Mouse (Mus musculus): ENCODE data around the gene 1600002K03Rik.

1600002K03Rik gene

GRCm38 (mm10) chr10:80141243-80141642, 31.5 kb upstream of the 1600002K03Rik start:
- peak; percentile 96 for DNase-seq (ENCODE audit: low spot score)

GRCm38 (mm10) chr10:80141786-80142529, 30.8 kb upstream of the 1600002K03Rik start:
- DNase-seq (ENCODE audit: low spot score), result peak; percentile 100

- DNase-seq (ENCODE audit: low spot score), result no peak
Observed at GRCm38 (mm10) chr10:80142530-80142925, 30.2 kb upstream of the 1600002K03Rik start.

- DNase-seq (ENCODE audit: low spot score), result no peak
Observed at GRCm38 (mm10) chr10:80143664-80144063, 29.1 kb upstream of the 1600002K03Rik start.

- DNase-seq (ENCODE audit: low spot score), result no peak
Observed at GRCm38 (mm10) chr10:80144159-80144558, 28.6 kb upstream of the 1600002K03Rik start.

- DNase-seq (ENCODE audit: low spot score), result peak; percentile 83
Observed at GRCm38 (mm10) chr10:80144864-80145838, 27.6 kb upstream of the 1600002K03Rik start.

GRCm38 (mm10) chr10:80145896-80146295, 26.8 kb upstream of the 1600002K03Rik start:
- no peak for DNase-seq (ENCODE audit: low spot score)

- no peak for DNase-seq (ENCODE audit: low spot score)
Observed at GRCm38 (mm10) chr10:80146568-80147011, 26.2 kb upstream of the 1600002K03Rik start.

- DNase-seq (ENCODE audit: low spot score), result no peak
Observed at GRCm38 (mm10) chr10:80147146-80147718, 25.5 kb upstream of the 1600002K03Rik start.

- DNase-seq (ENCODE audit: low spot score), result peak; percentile 79
Observed at GRCm38 (mm10) chr10:80147719-80148601, 24.8 kb upstream of the 1600002K03Rik start, which contains the start of gene Midn. Gene Midn (plus strand): TSS chr10:80148272.

- DNase-seq (ENCODE audit: low spot score), result peak; percentile 93
Observed at GRCm38 (mm10) chr10:80148610-80149290, 24.0 kb upstream of the 1600002K03Rik start.

GRCm38 (mm10) chr10:80149291-80150225, 23.2 kb upstream of the 1600002K03Rik start:
- peak; percentile 99 for DNase-seq (ENCODE audit: low spot score)

- peak; percentile 72 for DNase-seq (ENCODE audit: low spot score)
Observed at GRCm38 (mm10) chr10:80150226-80151210, 22.2 kb upstream of the 1600002K03Rik start.

GRCm38 (mm10) chr10:80151211-80152034, 21.3 kb upstream of the 1600002K03Rik start:
- peak; percentile 67 for DNase-seq (ENCODE audit: low spot score)

- peak; percentile 56 for DNase-seq (ENCODE audit: low spot score)
Observed at GRCm38 (mm10) chr10:80152071-80152872, 20.5 kb upstream of the 1600002K03Rik start.

GRCm38 (mm10) chr10:80152873-80153260, 19.9 kb upstream of the 1600002K03Rik start:
- DNase-seq (ENCODE audit: low spot score), result no peak

Data from embryo, embryonic 10 days (tissue).